Mouse (Mus musculus) embryonic fibroblast, embryonic 13.5 days (primary cell): ENCODE measurements around the gene F2rl1. TPM values are rescaled to one million over a fixed set of nuclear protein-coding genes. Genes with fewer than 3 reads are reported as not detected.

Experiments
- H3K27ac ChIP-seq: 2 replicates; pipeline ENCODE4 v1.5.1; 2012; ENCODE audit warnings: low read length, control low read depth, inconsistent platforms; ENCODE audit not compliant: insufficient read depth
- H3K4me1 ChIP-seq: 2 replicates; pipeline ENCODE4 v1.6.1; 2011; ENCODE audit warnings: low read length; ENCODE audit not compliant: control insufficient read depth, insufficient read depth
- H3K4me3 ChIP-seq: 2 replicates; pipeline ENCODE4 v1.5.1; 2011; ENCODE audit warnings: mild to moderate bottlenecking, control low read depth, low read length; ENCODE audit not compliant: insufficient read depth
- CTCF ChIP-seq: IDR thresholded peaks from 2 replicates; pipeline ENCODE4 v1.5.1; 2011; ENCODE audit warnings: mild to moderate bottlenecking, control low read depth, low read length, moderate library complexity, borderline replicate concordance; ENCODE audit not compliant: insufficient read depth
- POLR2A ChIP-seq: IDR thresholded peaks from 2 replicates; pipeline ENCODE4 v1.6.1; 2011; ENCODE audit warnings: low read depth, mild to moderate bottlenecking, control low read depth, low read length, moderate library complexity
- polyA plus RNA-seq: library from polyadenylated mRNA; stranded (reverse); fragments of >200 nt; gene quantifications from 2 replicates; pipeline ENCODE4 v1.2.4, GENCODE M21; 2011; ENCODE audit warnings: low read depth; ENCODE audit not compliant: missing spikeins, insufficient read length

The F2rl1 gene
- polyA plus RNA-seq = 11.9 and 17.7 TPM in 2 replicates

DNA sequence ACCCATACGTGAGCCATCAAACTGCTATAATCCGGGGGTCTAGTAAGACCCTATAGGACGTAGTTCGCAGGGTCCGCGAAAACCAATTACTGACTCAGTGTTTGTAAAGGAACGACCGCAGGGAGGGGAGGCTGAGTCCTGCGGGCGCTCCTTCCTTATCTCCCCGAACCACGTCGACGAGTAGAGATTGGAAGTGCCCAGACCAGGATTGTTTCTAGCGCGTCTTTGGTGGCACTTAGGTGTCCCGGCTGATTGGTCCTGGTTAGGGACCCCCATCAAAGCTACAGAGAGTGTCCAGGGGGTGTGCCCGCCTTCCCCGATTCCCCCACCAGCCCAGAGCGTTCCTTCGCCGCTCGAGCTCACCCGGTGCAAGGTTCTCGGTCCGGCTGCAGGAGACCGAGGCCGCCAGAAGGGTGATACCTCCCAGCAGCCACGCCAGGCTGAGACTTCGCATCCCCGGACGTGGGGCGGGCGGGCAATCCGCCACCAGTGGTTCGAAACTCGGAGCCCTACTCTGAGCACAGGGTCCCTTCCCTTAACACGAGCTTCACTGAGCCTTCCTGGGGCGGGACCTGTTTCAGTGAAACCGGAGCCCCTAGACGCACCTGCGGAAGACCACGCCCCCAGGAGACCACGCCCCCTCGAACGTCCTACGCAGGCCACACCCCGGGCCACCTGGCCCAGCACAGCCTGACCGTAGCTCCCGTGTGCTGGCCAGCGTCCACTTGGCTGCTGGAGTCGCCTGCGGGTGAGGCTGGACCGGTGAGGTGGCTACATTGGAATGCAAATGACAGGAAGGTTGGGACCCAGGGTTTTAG, at the start of gene F2rl1:
Gene F2rl1 (minus strand): TSS at position 554 of the 818 bp plus-strand sequence.
- Histone ChIP-seq H3K4me1 (peaks cover 3% of the 10 kb centered on the region; the same call in 1 of the 2 replicates), H3K27ac (no peak within 1 kb of the TSS), H3K4me3 (peak within 1 kb of the TSS; percentile 51)
- no peak for TF ChIP-seq POLR2A
- no peak for TF ChIP-seq CTCF

DNA sequence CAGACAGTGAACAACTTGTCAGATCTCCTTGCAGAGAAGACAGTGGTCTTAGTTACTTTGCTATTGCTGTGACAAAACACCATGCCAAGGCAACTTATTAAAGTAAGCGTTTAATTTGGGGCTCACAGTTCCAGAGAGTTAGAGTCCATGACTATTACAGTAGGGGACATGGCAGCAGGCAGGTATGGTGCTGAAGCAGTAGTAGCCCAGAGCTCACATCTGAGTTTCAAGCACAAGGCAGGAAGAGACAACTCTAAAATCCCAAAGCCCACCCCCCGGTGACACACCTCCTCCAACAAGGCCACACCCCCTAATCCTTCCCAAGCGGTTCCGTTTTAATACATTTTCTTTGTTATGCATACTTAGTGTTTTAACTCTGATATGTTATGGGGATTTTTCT, 45.9 kb upstream of the F2rl1 start:
- no peak for TF ChIP-seq CTCF
- no peak for TF ChIP-seq POLR2A
- Histone ChIP-seq H3K27ac (no peak overlapping the region), H3K4me1 (no peaks in the 10 kb centered on the region), H3K4me3 (no peak overlapping the region)

DNA sequence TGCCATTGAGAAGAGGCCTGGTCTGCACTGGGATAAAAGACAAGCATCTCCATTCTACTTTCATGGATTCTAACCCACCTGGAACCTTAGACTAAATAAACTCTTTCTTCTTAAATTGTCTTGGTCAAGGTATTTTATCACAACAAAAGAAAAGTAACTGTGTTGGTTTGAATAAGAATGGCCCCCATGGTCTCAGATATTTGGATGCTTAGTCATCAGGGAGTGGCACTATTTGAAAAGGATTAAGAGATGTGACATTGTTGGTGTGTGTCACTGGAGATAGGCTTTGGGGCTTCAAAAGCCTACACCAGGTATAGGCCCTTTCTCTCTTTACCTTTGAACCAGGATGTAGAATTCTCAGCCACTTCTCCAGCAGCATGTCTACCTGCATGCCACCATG, 44.3 kb upstream of the F2rl1 start:
- H3K27ac ChIP-seq = no peak overlapping the region
- H3K4me3 ChIP-seq = no peak overlapping the region
- TF ChIP-seq POLR2A (no peak), CTCF (no peak)
- H3K4me1 ChIP-seq = no peaks in the 10 kb centered on the region

DNA sequence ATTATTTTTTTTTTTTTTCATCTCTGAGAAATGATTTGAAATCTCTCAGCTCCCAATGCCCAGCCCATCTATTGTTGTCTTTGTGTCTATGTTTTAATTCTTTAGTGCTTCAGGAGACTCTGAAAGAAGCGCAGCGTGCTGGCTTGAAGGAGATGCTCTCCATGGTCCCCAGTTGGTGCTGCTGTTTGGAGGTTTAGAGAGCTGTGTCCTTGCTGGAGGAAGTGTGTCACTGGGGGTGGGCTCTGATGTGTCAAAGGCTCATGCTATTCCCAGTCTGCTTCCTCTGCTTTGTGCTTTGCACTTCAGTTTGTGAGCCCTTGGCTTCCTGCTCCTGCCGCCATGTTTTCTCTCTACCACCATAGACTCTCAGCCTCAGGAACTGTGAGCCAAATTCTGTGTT, 43.3 kb upstream of the F2rl1 start:
- Histone ChIP-seq H3K4me3 (no peak overlapping the region), H3K4me1 (no peaks in the 10 kb centered on the region), H3K27ac (no peak overlapping the region)
- no peak for TF ChIP-seq CTCF
- no peak for TF ChIP-seq POLR2A

DNA sequence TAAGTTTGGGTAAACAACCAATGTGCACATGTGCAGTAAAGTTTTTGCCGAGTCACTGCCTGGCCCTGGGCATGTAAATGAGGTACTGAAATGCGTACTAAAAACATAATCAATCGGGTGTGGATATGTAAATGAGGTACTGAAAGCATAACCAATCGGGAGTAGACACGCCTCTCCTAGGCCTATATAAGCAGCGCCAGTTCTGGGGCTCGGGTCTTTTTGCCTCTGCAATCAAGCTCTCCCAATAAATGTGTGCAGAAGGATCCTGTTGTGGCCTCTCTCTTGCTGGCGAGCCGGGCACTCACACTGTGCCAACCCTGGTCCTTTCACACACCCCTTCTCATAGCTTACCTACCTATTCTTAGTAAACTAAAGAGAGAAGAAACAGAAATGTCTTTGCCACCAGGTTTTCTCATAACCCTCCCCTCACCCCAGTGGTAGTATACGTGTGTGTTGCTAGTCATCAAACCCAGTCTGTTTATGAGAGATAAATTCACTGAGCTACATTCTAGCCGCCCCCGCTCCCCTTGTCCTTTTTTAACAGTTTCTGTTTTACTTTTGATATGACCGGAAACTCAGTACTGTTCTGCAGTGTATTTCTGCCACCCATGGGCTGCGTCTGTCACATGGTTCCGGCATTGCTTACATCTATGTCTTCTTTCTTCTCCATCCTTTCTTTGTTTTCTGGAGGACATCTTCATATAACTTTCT, 42.0 kb upstream of the F2rl1 start:
- no peaks in the 10 kb centered on the region for H3K4me1 ChIP-seq
- H3K27ac ChIP-seq = no peak overlapping the region
- TF ChIP-seq CTCF (no peak), POLR2A (no peak)
- no peak overlapping the region for H3K4me3 ChIP-seq

DNA sequence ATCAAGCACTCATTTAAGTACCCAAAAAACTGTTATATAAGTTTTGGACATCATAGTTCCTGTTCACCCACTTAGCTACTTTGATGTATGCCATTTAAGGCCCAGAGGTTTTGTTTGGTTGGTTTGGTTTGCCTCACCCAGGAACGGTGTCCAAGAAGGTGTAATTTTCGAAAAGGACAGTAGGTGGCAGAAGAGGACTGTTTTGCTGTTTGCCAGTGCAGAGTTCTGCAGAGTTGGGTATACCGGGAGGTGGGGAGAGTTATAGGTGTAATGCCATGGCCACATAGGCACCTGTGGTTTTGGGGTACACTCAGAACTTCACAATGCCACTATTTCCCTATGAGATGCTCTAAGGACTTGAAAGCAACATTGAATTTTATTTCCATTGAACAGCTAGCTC, 38.7 kb upstream of the F2rl1 start:
- H3K27ac ChIP-seq = peak overlapping the region; percentile 21; the same call in 1 of the 2 replicates
- TF ChIP-seq POLR2A = no peak
- 0 out of 2 replicates have a peak, but pooled peaks have one; percentile 27 for TF ChIP-seq CTCF
- H3K4me1 ChIP-seq = no peaks in the 10 kb centered on the region
- no peak overlapping the region for H3K4me3 ChIP-seq

DNA sequence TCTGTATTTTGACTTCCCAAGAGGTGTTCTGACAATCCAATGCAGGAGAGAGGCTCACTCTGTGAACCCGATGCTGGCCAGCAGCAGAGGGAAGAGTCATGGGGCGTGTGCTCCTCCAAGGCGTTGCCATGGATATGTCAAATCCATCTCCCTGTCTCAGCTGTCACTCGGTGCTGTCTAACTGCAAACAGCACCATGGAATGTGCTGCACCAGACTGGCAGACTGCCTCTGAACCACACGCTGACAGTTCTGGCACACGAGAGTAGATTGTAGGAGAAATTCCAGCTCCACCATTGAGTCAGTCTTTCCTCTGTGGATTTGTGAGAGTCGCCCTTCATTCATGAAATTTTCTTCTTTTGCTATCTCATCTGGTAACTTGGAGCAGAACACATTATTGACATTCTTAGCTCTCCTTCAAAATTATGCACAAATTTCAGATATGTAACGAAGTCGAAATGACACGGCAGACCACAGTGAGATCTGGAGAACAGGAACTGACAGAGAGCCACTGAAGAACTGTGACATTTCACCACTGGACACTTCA, 38.1 kb upstream of the F2rl1 start:
- TF ChIP-seq POLR2A (no peak), CTCF (no peak)
- Histone ChIP-seq H3K4me1 (no peaks in the 10 kb centered on the region), H3K27ac (peak overlapping the region; percentile 22; the same call in 1 of the 2 replicates), H3K4me3 (no peak overlapping the region)

DNA sequence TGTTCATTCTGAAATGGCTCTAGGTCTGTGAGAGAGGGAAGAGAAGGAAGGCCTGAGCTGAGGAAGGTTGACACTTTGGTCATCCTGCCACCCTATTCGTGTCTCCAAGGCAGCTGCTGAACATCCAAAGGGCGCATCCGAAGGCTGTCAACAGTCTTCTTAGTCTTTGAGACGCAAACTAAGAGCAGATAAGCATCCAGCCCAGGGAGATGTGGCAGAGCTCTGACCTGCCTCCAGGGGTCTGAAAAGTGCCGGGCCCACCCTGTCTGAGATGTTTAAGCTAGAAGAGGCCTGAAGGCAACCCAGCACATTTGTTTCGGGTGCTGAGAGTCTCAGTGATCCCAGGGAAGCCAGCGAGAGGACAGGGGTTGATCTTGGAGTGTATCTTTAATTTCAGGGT, 32.3 kb upstream of the F2rl1 start:
- Histone ChIP-seq H3K4me3 (no peak overlapping the region), H3K27ac (no peak overlapping the region), H3K4me1 (no peaks in the 10 kb centered on the region)
- TF ChIP-seq CTCF (no peak), POLR2A (no peak)

DNA sequence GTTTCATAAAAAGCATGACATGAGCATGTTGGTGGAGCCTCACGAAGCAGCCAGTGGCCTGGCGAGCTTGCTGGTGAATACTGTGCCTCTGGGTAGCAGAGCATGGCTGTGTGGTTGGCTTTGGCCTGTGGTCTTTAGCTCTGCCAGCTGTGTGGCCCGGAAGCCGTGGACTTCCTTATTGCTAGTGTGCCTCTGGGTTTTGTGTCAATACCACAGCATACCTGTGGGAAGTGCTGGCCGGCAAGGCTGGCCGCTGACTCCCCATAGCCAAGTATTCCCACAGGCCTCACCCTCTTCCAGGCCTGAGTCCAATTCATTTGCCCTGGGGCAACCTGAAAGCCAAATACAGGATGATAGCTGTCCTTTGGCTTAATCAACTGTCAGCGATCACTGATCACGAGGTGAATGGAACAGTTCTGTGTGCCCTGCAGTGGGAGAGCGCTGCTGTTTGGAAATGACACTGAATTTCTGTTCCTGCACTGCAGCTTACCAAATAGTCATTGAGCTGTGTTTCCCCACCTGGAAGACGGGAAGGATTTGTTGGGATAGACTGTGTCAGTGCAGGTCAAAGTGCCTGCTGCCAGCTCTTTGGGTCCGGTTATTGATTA, 29.0 kb upstream of the F2rl1 start:
- TF ChIP-seq POLR2A = no peak
- no peak for TF ChIP-seq CTCF
- H3K4me3 ChIP-seq = no peak overlapping the region
- H3K27ac ChIP-seq = no peak overlapping the region
- peaks cover 6% of the 10 kb centered on the region for H3K4me1 ChIP-seq
